Mouse (Mus musculus): ENCODE results near the gene Alpl. TPM values are rescaled to one million over a fixed set of nuclear protein-coding genes. Genes with fewer than 3 reads are reported as not detected.

Gene Alpl
- polyA plus RNA-seq, 1 experiment from 2014 or later = 2.9 TPM

- DNase-seq (ENCODE audit: low spot score) = no peak
- H3K4me1 ChIP-seq (ENCODE audit: control insufficient read depth, insufficient read depth, low read length) = peaks cover 3% of the 10 kb centered on the region; the same call in 1 of the 2 replicates
- WGBS = 82% methylated on average over 9 of the region's 9 CpGs
These were observed 46.5 kb downstream of the Alpl start for GRCm38 (mm10) chr4:137749680-137750079.

GRCm38 (mm10) chr4:137748726-137749125 lies 47.5 kb downstream of the Alpl start:
- Histone ChIP-seq H3K9me3 (ENCODE audit: control insufficient read depth, low read length) (no peaks in the 10 kb centered on the region), H3K4me1 (ENCODE audit: control insufficient read depth, insufficient read depth, low read length) (peaks cover 3% of the 10 kb centered on the region; the same call in 1 of the 2 replicates), H3K36me3 (ENCODE audit: control insufficient read depth, insufficient read depth, low read length) (no peaks in the 10 kb centered on the region), H3K27me3 (ENCODE audit: control insufficient read depth, insufficient read depth, low read length) (no peaks in the 10 kb centered on the region), H3K4me3 (ENCODE audit: low read depth, low read length) (no peak overlapping the region), H3K27ac (replicated peaks; ENCODE audit: low read depth, low read length) (no peak overlapping the region), H3K4me2 (ENCODE audit: low read depth, severe bottlenecking) (no peak overlapping the region), H3K9ac (ENCODE audit: low read length) (no peak overlapping the region)
- ATAC-seq (ENCODE audit: insufficient number of reproducible peaks, low FRiP score, low TSS enrichment, low read depth) = no peak
- whole genome bisulfite sequencing = 63% methylated on average over 4 of the region's 4 CpGs
- no peak for DNase-seq (ENCODE audit: low spot score)

More at GRCm38 (mm10) chr4:137749680-137750079, 46.5 kb downstream of the Alpl start:
- no peak overlapping the region for H3K4me2 ChIP-seq (ENCODE audit: low read depth, severe bottlenecking)
- no peak for ATAC-seq (ENCODE audit: insufficient number of reproducible peaks, low FRiP score, low TSS enrichment, low read depth)
- no peak overlapping the region for H3K27ac ChIP-seq (replicated peaks; ENCODE audit: low read depth, low read length)
- H3K9me3 ChIP-seq (ENCODE audit: control insufficient read depth, low read length) = no peaks in the 10 kb centered on the region
- no peak overlapping the region for H3K9ac ChIP-seq (ENCODE audit: low read length)
- no peaks in the 10 kb centered on the region for H3K27me3 ChIP-seq (ENCODE audit: control insufficient read depth, insufficient read depth, low read length)
- no peaks in the 10 kb centered on the region for H3K36me3 ChIP-seq (ENCODE audit: control insufficient read depth, insufficient read depth, low read length)
- no peak overlapping the region for H3K4me3 ChIP-seq (ENCODE audit: low read depth, low read length)

GRCm38 (mm10) chr4:137747590-137747989 lies 48.6 kb downstream of the Alpl start:
- no peaks in the 10 kb centered on the region for H3K36me3 ChIP-seq (ENCODE audit: control insufficient read depth, insufficient read depth, low read length)
- H3K4me3 ChIP-seq (ENCODE audit: low read depth, low read length) = no peak overlapping the region
- H3K9me3 ChIP-seq (ENCODE audit: control insufficient read depth, low read length) = no peaks in the 10 kb centered on the region
- 78% methylated on average over 5 of the region's 5 CpGs for WGBS
- DNase-seq (ENCODE audit: low spot score) (no peak), ATAC-seq (ENCODE audit: insufficient number of reproducible peaks, low FRiP score, low TSS enrichment, low read depth) (no peak)
- H3K27me3 ChIP-seq (ENCODE audit: control insufficient read depth, insufficient read depth, low read length) = no peaks in the 10 kb centered on the region
- H3K9ac ChIP-seq (ENCODE audit: low read length) = no peak overlapping the region
- H3K27ac ChIP-seq (replicated peaks; ENCODE audit: low read depth, low read length) = no peak overlapping the region
- peaks cover 1% of the 10 kb centered on the region; the same call in 1 of the 2 replicates for H3K4me1 ChIP-seq (ENCODE audit: control insufficient read depth, insufficient read depth, low read length)
- H3K4me2 ChIP-seq (ENCODE audit: low read depth, severe bottlenecking) = no peak overlapping the region

GRCm38 (mm10) chr4:137747091-137747490 lies 49.1 kb downstream of the Alpl start:
- Histone ChIP-seq H3K27ac (replicated peaks; ENCODE audit: low read depth, low read length) (no peak overlapping the region), H3K4me2 (ENCODE audit: low read depth, severe bottlenecking) (no peak overlapping the region), H3K4me1 (ENCODE audit: control insufficient read depth, insufficient read depth, low read length) (no peaks in the 10 kb centered on the region), H3K9ac (ENCODE audit: low read length) (no peak overlapping the region), H3K36me3 (ENCODE audit: control insufficient read depth, insufficient read depth, low read length) (no peaks in the 10 kb centered on the region), H3K9me3 (ENCODE audit: control insufficient read depth, low read length) (no peaks in the 10 kb centered on the region), H3K27me3 (ENCODE audit: control insufficient read depth, insufficient read depth, low read length) (no peaks in the 10 kb centered on the region), H3K4me3 (ENCODE audit: low read depth, low read length) (no peak overlapping the region)
- 88% methylated on average over 9 of the region's 9 CpGs for WGBS
- DNase-seq (ENCODE audit: low spot score) (no peak), ATAC-seq (ENCODE audit: insufficient number of reproducible peaks, low FRiP score, low TSS enrichment, low read depth) (no peak)

GRCm38 (mm10) chr4:137744433-137744918 lies 51.7 kb downstream of the Alpl start:
- no peak for ATAC-seq (ENCODE audit: insufficient number of reproducible peaks, low FRiP score, low TSS enrichment, low read depth)

GRCm38 (mm10) chr4:137743791-137744190 lies 52.4 kb downstream of the Alpl start:
- 72% methylated on average over 7 of the region's 7 CpGs for WGBS
- no peak for ATAC-seq (ENCODE audit: insufficient number of reproducible peaks, low FRiP score, low TSS enrichment, low read depth)

More at GRCm38 (mm10) chr4:137744433-137744918, 51.7 kb downstream of the Alpl start:
- peaks cover 1% of the 10 kb centered on the region; the same call in 1 of the 2 replicates for H3K4me1 ChIP-seq (ENCODE audit: control insufficient read depth, insufficient read depth, low read length)
- H3K27me3 ChIP-seq (ENCODE audit: control insufficient read depth, insufficient read depth, low read length) = no peaks in the 10 kb centered on the region
- no peak overlapping the region for H3K27ac ChIP-seq (replicated peaks; ENCODE audit: low read depth, low read length)
- no peak overlapping the region for H3K4me3 ChIP-seq (ENCODE audit: low read depth, low read length)
- no peak overlapping the region for H3K4me2 ChIP-seq (ENCODE audit: low read depth, severe bottlenecking)
- no peak for DNase-seq (ENCODE audit: low spot score)
- no peak overlapping the region for H3K9ac ChIP-seq (ENCODE audit: low read length)
- 69% methylated on average over 13 of the region's 13 CpGs for WGBS
- no peaks in the 10 kb centered on the region for H3K9me3 ChIP-seq (ENCODE audit: control insufficient read depth, low read length)
- no peaks in the 10 kb centered on the region for H3K36me3 ChIP-seq (ENCODE audit: control insufficient read depth, insufficient read depth, low read length)

GRCm38 (mm10) chr4:137740350-137740749 lies 55.8 kb downstream of the Alpl start:
- Histone ChIP-seq H3K9ac (ENCODE audit: low read length) (no peak overlapping the region), H3K27ac (replicated peaks; ENCODE audit: low read depth, low read length) (no peak overlapping the region), H3K4me3 (ENCODE audit: low read depth, low read length) (no peak overlapping the region), H3K4me1 (ENCODE audit: control insufficient read depth, insufficient read depth, low read length) (peaks cover 6% of the 10 kb centered on the region; the same call in 1 of the 2 replicates), H3K27me3 (ENCODE audit: control insufficient read depth, insufficient read depth, low read length) (no peaks in the 10 kb centered on the region), H3K4me2 (ENCODE audit: low read depth, severe bottlenecking) (no peak overlapping the region), H3K9me3 (ENCODE audit: control insufficient read depth, low read length) (no peaks in the 10 kb centered on the region), H3K36me3 (ENCODE audit: control insufficient read depth, insufficient read depth, low read length) (no peaks in the 10 kb centered on the region)
- no peak for ATAC-seq (ENCODE audit: insufficient number of reproducible peaks, low FRiP score, low TSS enrichment, low read depth)
- no peak for DNase-seq (ENCODE audit: low spot score)
- WGBS = 87% methylated on average over 7 of the region's 7 CpGs

More at GRCm38 (mm10) chr4:137743791-137744190, 52.4 kb downstream of the Alpl start:
- Histone ChIP-seq H3K27ac (replicated peaks; ENCODE audit: low read depth, low read length) (no peak overlapping the region), H3K4me3 (ENCODE audit: low read depth, low read length) (no peak overlapping the region), H3K4me2 (ENCODE audit: low read depth, severe bottlenecking) (no peak overlapping the region), H3K9me3 (ENCODE audit: control insufficient read depth, low read length) (no peaks in the 10 kb centered on the region), H3K27me3 (ENCODE audit: control insufficient read depth, insufficient read depth, low read length) (no peaks in the 10 kb centered on the region), H3K4me1 (ENCODE audit: control insufficient read depth, insufficient read depth, low read length) (peaks cover 4% of the 10 kb centered on the region; the same call in 1 of the 2 replicates), H3K9ac (ENCODE audit: low read length) (no peak overlapping the region), H3K36me3 (ENCODE audit: control insufficient read depth, insufficient read depth, low read length) (no peaks in the 10 kb centered on the region)
- DNase-seq (ENCODE audit: low spot score) = no peak

- H3K4me1 ChIP-seq (ENCODE audit: control insufficient read depth, insufficient read depth, low read length) = peaks cover 6% of the 10 kb centered on the region; the same call in 1 of the 2 replicates
- H3K9me3 ChIP-seq (ENCODE audit: control insufficient read depth, low read length) = no peaks in the 10 kb centered on the region
- H3K27ac ChIP-seq (replicated peaks; ENCODE audit: low read depth, low read length) = no peak overlapping the region
- whole genome bisulfite sequencing = 49% methylated on average over 9 of the region's 9 CpGs
- peak; percentile 70 for DNase-seq (ENCODE audit: low spot score)
- H3K4me2 ChIP-seq (ENCODE audit: low read depth, severe bottlenecking) = peak overlapping the region; percentile 15; the same call in 1 of the 2 replicates
- ATAC-seq (ENCODE audit: insufficient number of reproducible peaks, low FRiP score, low TSS enrichment, low read depth) = 0 out of 2 replicates have a peak, but pooled peaks have one; percentile 11
- H3K36me3 ChIP-seq (ENCODE audit: control insufficient read depth, insufficient read depth, low read length) = no peaks in the 10 kb centered on the region
- H3K27me3 ChIP-seq (ENCODE audit: control insufficient read depth, insufficient read depth, low read length) = no peaks in the 10 kb centered on the region
- no peak overlapping the region for H3K9ac ChIP-seq (ENCODE audit: low read length)
- H3K4me3 ChIP-seq (ENCODE audit: low read depth, low read length) = no peak overlapping the region
These were observed 56.8 kb downstream of the Alpl start for GRCm38 (mm10) chr4:137739151-137739923.
